Mouse (Mus musculus) liver, adult 2 months (tissue): ENCODE data around the gene Os9.

ENCODE experiments used
- CTCF ChIP-seq: fragments of 200-500 bp; IDR thresholded peaks from 2 replicates; pipeline ENCODE4 v1.5.1; 2011; ENCODE audit warnings: low read depth, low read length, control low read depth
- POLR2A ChIP-seq: fragments of 200-500 bp; IDR thresholded peaks from 2 replicates; pipeline ENCODE4 v1.6.1; 2011; ENCODE audit warnings: low read length, control low read depth; ENCODE audit not compliant: insufficient read depth; ENCODE audit errors: extremely low read depth

DNA sequence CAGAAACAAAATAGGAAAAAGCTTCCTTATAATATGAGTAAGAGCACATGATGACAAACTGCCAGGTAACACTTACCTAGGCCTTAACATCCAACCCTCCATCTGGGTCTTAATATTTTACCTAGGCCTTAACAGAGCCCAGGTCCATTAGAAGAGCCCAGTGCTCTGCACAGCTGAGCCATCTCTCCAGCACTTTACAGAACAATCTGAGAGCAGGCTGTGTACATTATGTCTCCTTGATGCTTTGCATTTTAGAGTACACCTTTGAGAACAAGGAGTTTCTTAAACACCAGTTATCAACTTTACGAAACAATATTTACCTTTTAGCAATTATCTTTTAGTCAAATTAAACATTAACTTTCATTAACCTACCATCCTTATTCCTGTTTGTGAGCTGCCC lies 35.2 kb upstream of the Os9 start:
- TF ChIP-seq CTCF = no peak
- TF ChIP-seq POLR2A = no peak
